Mouse (Mus musculus) intestine, postnatal 0 days (tissue): ENCODE results near the gene Idnk. TPM values are rescaled to one million over a fixed set of nuclear protein-coding genes. Genes with fewer than 3 reads are reported as not detected.
A peak's percentile ranks its signal among the peaks of the same experiment; 100 is the strongest.

Experiments used
- ATAC-seq: fragments of 200-750 bp; cut with Nextera tagmentation; 2 replicates; pipeline ENCODE4 v1.8.0; 2017; ENCODE audit warnings: mild to moderate bottlenecking, moderate TSS enrichment, moderate library complexity
- H3K27ac ChIP-seq: fragments of 300-500 bp; sonication (generic); 2 replicates; pipeline ENCODE4 v1.5.1; 2014; ENCODE audit warnings: mild to moderate bottlenecking, low read depth, low read length, moderate library complexity
- H3K27me3 ChIP-seq: fragments of 300-500 bp; sonication (generic); replicated peaks from 2 replicates; pipeline ENCODE4 v1.6.1; 2014; ENCODE audit warnings: low read length, mixed read lengths; ENCODE audit not compliant: control insufficient read depth, insufficient read depth
- H3K36me3 ChIP-seq: fragments of 300-500 bp; sonication (generic); 2 replicates; pipeline ENCODE4 v1.6.1; 2014; ENCODE audit warnings: mild to moderate bottlenecking, moderate library complexity; ENCODE audit not compliant: control insufficient read depth, insufficient read depth
- H3K4me1 ChIP-seq: fragments of 300-500 bp; sonication (generic); replicated peaks from 2 replicates; pipeline ENCODE4 v1.6.1; 2014; ENCODE audit warnings: antibody characterized with exemption, low read length, mixed read lengths; ENCODE audit not compliant: control insufficient read depth, insufficient read depth
- H3K4me2 ChIP-seq: fragments of 300-500 bp; sonication (generic); replicated peaks from 2 replicates; pipeline ENCODE4 v1.6.1; 2014; ENCODE audit warnings: low read depth, mild to moderate bottlenecking, moderate library complexity
- H3K4me3 ChIP-seq: fragments of 300-500 bp; sonication (generic); 2 replicates; pipeline ENCODE4 v1.5.1; 2014; ENCODE audit warnings: low read depth, low read length
- H3K9ac ChIP-seq: fragments of 300-500 bp; sonication (generic); 2 replicates; pipeline ENCODE4 v1.6.1; 2014; ENCODE audit warnings: mild to moderate bottlenecking, low read depth, low read length
- H3K9me3 ChIP-seq: fragments of 300-500 bp; sonication (generic); 2 replicates; pipeline ENCODE4 v1.6.1; 2016; ENCODE audit warnings: mixed run types; ENCODE audit not compliant: control insufficient read depth
- CTCF ChIP-seq: sonication (generic); IDR thresholded peaks from 2 replicates; pipeline ENCODE4 v1.5.1; 2016; ENCODE audit warnings: low read depth, mild to moderate bottlenecking, control low read depth, antibody characterized with exemption, moderate library complexity
- WGBS: fragments of 180-500 bp; shearing (Covaris S2); extraction: QIAGEN DNeasy Blood & Tissue Kit; methylation state at CpG from one replicate; pipeline ENCODE4 v1.1.7; 2014; 5-methylcytosine and 5-hydroxymethylcytosine counted together
- polyA plus RNA-seq: library from polyadenylated mRNA; unstranded; fragments of >200 nt; fragmentation: Nextera tagmentation; extraction: Ambion mirVana; gene quantifications from 2 replicates; pipeline ENCODE4 v1.2.1, GENCODE M21; 2015

Gene Idnk
- polyA plus RNA-seq, 1 experiment from 2014 or later = 79.0 TPM

- no peaks in the 10 kb centered on the region for H3K36me3 ChIP-seq
- H3K4me1 ChIP-seq = no peaks in the 10 kb centered on the region
- peak overlapping the region; percentile 67 for H3K4me3 ChIP-seq
- no peaks in the 10 kb centered on the region for H3K9me3 ChIP-seq
- H3K4me2 ChIP-seq = peak overlapping the region; percentile 69
- WGBS = 16% methylated on average over 7 of the region's 7 CpGs
- peak; percentile 88 for TF ChIP-seq CTCF
- no peak overlapping the region for H3K9ac ChIP-seq
- no peak for ATAC-seq
- no peak overlapping the region for H3K27ac ChIP-seq
- H3K27me3 ChIP-seq = no peaks in the 10 kb centered on the region
These were observed 31.3 kb upstream of the Idnk start for GRCm38 (mm10) chr13:58126126-58126525.

GRCm38 (mm10) chr13:58126862-58127765 lies 30.3 kb upstream of the Idnk start:
- Histone ChIP-seq H3K9me3 (no peaks in the 10 kb centered on the region), H3K27ac (peak overlapping the region; percentile 99), H3K4me1 (no peaks in the 10 kb centered on the region), H3K4me3 (peak overlapping the region; percentile 67), H3K27me3 (no peaks in the 10 kb centered on the region), H3K9ac (peak overlapping the region; percentile 92), H3K36me3 (no peaks in the 10 kb centered on the region), H3K4me2 (peak overlapping the region; percentile 69)
- ATAC-seq = no peak
- no peak for TF ChIP-seq CTCF
- WGBS = under 1% methylated on average over 64 of the region's 92 CpGs

GRCm38 (mm10) chr13:58127766-58128361 lies 29.6 kb upstream of the Idnk start:
- peak; percentile 17; the same call in 1 of the 2 replicates for ATAC-seq
- TF ChIP-seq CTCF = no peak
- WGBS = under 1% methylated on average over 81 of the region's 81 CpGs

GRCm38 (mm10) chr13:58128396-58128767 lies 29.1 kb upstream of the Idnk start, which contains the start of gene Hnrnpa0:
Hnrnpa0 (minus strand) TSS chr13:58128556.
- WGBS = under 1% methylated on average over 41 of the region's 62 CpGs
- peak within 1 kb of the TSS; percentile 69 for H3K4me2 ChIP-seq
- no peaks in the 10 kb centered on the region for H3K27me3 ChIP-seq
- H3K4me3 ChIP-seq = peak within 1 kb of the TSS; percentile 67
- peak within 1 kb of the TSS; percentile 99 for H3K27ac ChIP-seq
- H3K9ac ChIP-seq = peak within 1 kb of the TSS; percentile 92
- no peaks in the 10 kb centered on the region for H3K9me3 ChIP-seq
- no peak for TF ChIP-seq CTCF
- ATAC-seq = peak; percentile 94
- no peaks in the 10 kb centered on the region for H3K4me1 ChIP-seq
- H3K36me3 ChIP-seq = no peaks in the 10 kb centered on the region

More at GRCm38 (mm10) chr13:58127766-58128361, 29.6 kb upstream of the Idnk start:
- H3K9ac ChIP-seq = peak overlapping the region; percentile 92
- H3K9me3 ChIP-seq = no peaks in the 10 kb centered on the region
- no peaks in the 10 kb centered on the region for H3K36me3 ChIP-seq
- no peaks in the 10 kb centered on the region for H3K27me3 ChIP-seq
- peak overlapping the region; percentile 67 for H3K4me3 ChIP-seq
- H3K4me2 ChIP-seq = peak overlapping the region; percentile 69
- no peaks in the 10 kb centered on the region for H3K4me1 ChIP-seq
- H3K27ac ChIP-seq = peak overlapping the region; percentile 99

- no peaks in the 10 kb centered on the region for H3K4me1 ChIP-seq
- peak overlapping the region; percentile 69 for H3K4me2 ChIP-seq
- H3K4me3 ChIP-seq = peak overlapping the region; percentile 67
- H3K36me3 ChIP-seq = no peaks in the 10 kb centered on the region
- peak overlapping the region; percentile 99 for H3K27ac ChIP-seq
- ATAC-seq = peak; percentile 96
- TF ChIP-seq CTCF = 0 out of 2 replicates have a peak, but pooled peaks have one; percentile 1
- no peaks in the 10 kb centered on the region for H3K9me3 ChIP-seq
- peak overlapping the region; percentile 92 for H3K9ac ChIP-seq
- H3K27me3 ChIP-seq = no peaks in the 10 kb centered on the region
- under 1% methylated on average over 75 of the region's 83 CpGs for WGBS
These were observed 28.4 kb upstream of the Idnk start for GRCm38 (mm10) chr13:58128768-58129671.
